Mouse (Mus musculus) ES-Bruce4 (cell line): ENCODE measurements at regions not wholly inside any gene's neighbourhood (a gene's known extent, or its start where the extent isn't known, plus 50 kb on each side); places are given as distances from the start of the nearest gene placed in this dataset.

Source experiments
- H3K27ac ChIP-seq: 2 replicates; pipeline ENCODE4 v1.5.1; 2012; ENCODE audit warnings: low read length, inconsistent platforms; ENCODE audit not compliant: insufficient read depth
- H3K27me3 ChIP-seq: 2 replicates; pipeline ENCODE4 v1.6.1; 2012; ENCODE audit warnings: mild to moderate bottlenecking, low read length, inconsistent platforms; ENCODE audit not compliant: control insufficient read depth, poor library complexity, insufficient read depth, severe bottlenecking
- H3K36me3 ChIP-seq: 2 replicates; pipeline ENCODE4 v1.6.1; 2012; ENCODE audit warnings: inconsistent platforms, mild to moderate bottlenecking, low read length, moderate library complexity; ENCODE audit not compliant: control insufficient read depth, poor library complexity, insufficient read depth, severe bottlenecking
- H3K4me1 ChIP-seq: one replicate; pipeline ENCODE4 v1.8.1; 2011; ENCODE audit warnings: low read length; ENCODE audit not compliant: control insufficient read depth, insufficient read depth
- H3K4me3 ChIP-seq: 2 replicates; pipeline ENCODE4 v1.5.1; 2011; ENCODE audit warnings: low read depth, mild to moderate bottlenecking, low read length
- H3K9ac ChIP-seq: 2 replicates; pipeline ENCODE4 v1.6.1; 2012; ENCODE audit warnings: low read depth, mild to moderate bottlenecking, inconsistent platforms; ENCODE audit not compliant: poor library complexity, severe bottlenecking
- H3K9me3 ChIP-seq: replicated peaks from 2 replicates; pipeline ENCODE4 v1.6.1; 2012; ENCODE audit warnings: mild to moderate bottlenecking, low read length, inconsistent platforms; ENCODE audit not compliant: control insufficient read depth, poor library complexity, insufficient read depth, severe bottlenecking
- CTCF ChIP-seq: IDR thresholded peaks from one replicate; pipeline ENCODE4 v1.8.1; 2011; ENCODE audit warnings: low read depth, low read length
- EP300 ChIP-seq: IDR thresholded peaks from 2 replicates; pipeline ENCODE4 v1.6.1; 2011; ENCODE audit warnings: low read depth, low read length; ENCODE audit not compliant: insufficient read depth
- POLR2A ChIP-seq: IDR thresholded peaks from one replicate; pipeline ENCODE4 v1.8.1; 2011; ENCODE audit warnings: low read length; ENCODE audit not compliant: insufficient read depth

DNA sequence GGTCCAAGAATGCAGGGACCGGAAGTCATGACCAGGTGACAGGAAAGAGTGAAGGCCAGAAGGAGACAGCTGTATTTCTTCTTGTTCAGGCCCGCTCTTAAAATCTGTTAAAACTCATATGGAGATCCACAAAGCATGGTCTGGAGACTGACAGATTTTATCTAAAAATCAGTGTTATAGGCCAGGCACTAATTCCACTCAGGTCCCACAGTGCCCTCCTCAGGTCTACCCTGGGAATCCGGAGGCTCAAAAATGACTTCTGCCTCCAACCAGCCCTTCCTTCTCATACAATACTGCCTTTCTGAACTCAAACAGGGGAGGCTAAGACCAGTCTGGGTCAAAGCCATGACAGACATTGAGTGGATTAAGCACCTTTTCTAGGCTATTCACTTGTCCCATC, 228.6 kb upstream of the Gm5148 start:
- peak; percentile 32 for TF ChIP-seq CTCF
- no peak for TF ChIP-seq EP300
- Histone ChIP-seq H3K9ac (no peak overlapping the region), H3K4me1 (no peaks in the 10 kb centered on the region), H3K27ac (no peak overlapping the region), H3K27me3 (no peaks in the 10 kb centered on the region), H3K36me3 (no peaks in the 10 kb centered on the region), H3K9me3 (peaks cover 8% of the 10 kb centered on the region), H3K4me3 (no peak overlapping the region)

DNA sequence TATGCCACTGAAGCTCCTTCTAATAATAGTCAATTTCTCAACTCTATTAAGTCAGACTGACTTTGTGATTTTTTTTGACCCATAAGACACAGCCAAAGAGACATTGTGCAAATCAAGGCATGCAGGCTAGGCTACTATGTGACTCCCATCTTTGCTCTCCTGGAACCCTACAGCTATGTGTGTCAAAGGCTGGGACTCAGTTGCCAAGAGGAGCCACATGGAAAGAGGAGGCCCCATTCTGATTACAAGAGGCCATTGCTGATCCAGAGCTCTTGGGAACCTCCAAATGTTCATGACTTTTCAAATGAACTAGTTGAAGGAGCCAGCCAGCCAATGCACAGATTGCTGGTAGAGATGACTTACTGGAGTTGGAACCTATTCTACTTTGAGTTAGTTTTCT, 228.0 kb upstream of the Gm5148 start:
- H3K27me3 ChIP-seq: no peaks in the 10 kb centered on the region
- H3K4me1 ChIP-seq: no peaks in the 10 kb centered on the region
- TF ChIP-seq EP300: no peak
- TF ChIP-seq CTCF: no peak
- TF ChIP-seq POLR2A: no peak
- no peak overlapping the region for H3K4me3 ChIP-seq
- peaks cover 8% of the 10 kb centered on the region for H3K9me3 ChIP-seq
- H3K36me3 ChIP-seq: no peaks in the 10 kb centered on the region
- H3K9ac ChIP-seq: no peak overlapping the region
- no peak overlapping the region for H3K27ac ChIP-seq

DNA sequence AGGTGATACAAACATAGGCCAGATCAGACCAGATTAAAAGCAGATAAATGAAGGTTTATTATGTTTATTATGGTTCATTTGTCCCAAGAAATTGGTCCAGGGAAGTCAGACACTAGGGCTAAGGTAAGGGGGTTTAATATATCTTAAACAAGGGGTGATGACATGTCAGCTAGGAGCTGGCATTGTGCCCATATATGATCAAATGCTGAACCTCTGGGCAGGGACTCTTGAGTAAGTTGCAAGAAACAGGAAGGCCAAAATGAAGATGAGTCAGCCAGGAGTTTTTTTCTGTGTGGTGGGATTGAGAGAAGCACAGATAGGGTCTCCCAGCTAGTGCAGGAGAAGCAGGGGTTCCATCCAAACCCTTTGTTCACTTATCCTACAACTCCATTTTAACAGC, 219.4 kb upstream of the Gm5148 start:
- Histone ChIP-seq H3K27me3 (no peaks in the 10 kb centered on the region), H3K9me3 (no peaks in the 10 kb centered on the region), H3K36me3 (no peaks in the 10 kb centered on the region), H3K27ac (no peak overlapping the region), H3K9ac (no peak overlapping the region), H3K4me1 (no peaks in the 10 kb centered on the region), H3K4me3 (no peak overlapping the region)
- TF ChIP-seq POLR2A (no peak), EP300 (no peak), CTCF (no peak)

DNA sequence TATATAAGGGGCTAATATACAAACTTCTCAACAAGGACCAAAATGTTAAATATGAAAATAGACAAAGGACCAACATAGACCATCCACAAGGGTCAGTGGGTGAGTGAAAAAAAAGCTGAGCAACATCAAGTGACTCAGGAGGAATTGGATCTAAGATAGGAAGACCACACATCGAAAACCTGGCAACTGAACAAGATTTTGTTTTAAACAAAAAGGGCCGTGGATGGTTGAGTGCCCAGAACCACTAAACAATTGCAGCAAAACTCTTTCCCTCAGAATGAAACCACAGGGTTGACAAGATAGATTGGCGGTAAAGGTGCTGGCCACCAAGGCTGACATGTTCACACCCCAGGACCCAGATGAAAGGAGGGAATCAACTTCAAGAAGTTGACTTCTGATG, 215.7 kb upstream of the Gm5148 start:
- no peaks in the 10 kb centered on the region for H3K9me3 ChIP-seq
- no peak for TF ChIP-seq POLR2A
- TF ChIP-seq EP300: no peak
- no peak for TF ChIP-seq CTCF

DNA sequence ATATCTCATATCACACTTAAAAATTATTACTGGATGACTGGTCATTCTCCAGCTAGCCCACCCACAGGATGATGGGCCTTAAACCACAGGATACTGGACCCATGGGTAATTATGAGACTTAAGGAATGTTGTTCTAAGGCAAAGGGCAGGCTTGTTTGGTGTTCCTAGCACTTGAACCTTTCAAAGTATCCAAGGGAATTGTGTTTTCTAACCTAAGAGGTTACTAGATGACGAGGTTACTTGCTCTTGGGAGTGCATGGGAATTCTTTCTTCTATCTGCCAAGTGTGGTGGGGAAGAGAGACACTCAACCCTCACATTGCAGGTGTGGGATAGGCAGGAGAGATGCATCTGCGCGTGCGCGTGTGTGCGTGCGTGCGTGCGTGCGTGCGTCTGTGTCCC, 214.6 kb upstream of the Gm5148 start:
- H3K4me1 ChIP-seq: no peaks in the 10 kb centered on the region
- H3K27ac ChIP-seq: no peak overlapping the region
- TF ChIP-seq POLR2A (no peak), EP300 (no peak), CTCF (no peak)
- no peak overlapping the region for H3K4me3 ChIP-seq
- no peak overlapping the region for H3K9ac ChIP-seq
- no peaks in the 10 kb centered on the region for H3K36me3 ChIP-seq
- H3K27me3 ChIP-seq: no peaks in the 10 kb centered on the region
- H3K9me3 ChIP-seq: no peaks in the 10 kb centered on the region

More for the DNA sequence above, 215.7 kb upstream of the Gm5148 start:
- no peaks in the 10 kb centered on the region for H3K36me3 ChIP-seq
- no peak overlapping the region for H3K9ac ChIP-seq
- H3K4me3 ChIP-seq: no peak overlapping the region
- no peaks in the 10 kb centered on the region for H3K4me1 ChIP-seq
- no peaks in the 10 kb centered on the region for H3K27me3 ChIP-seq
- no peak overlapping the region for H3K27ac ChIP-seq

DNA sequence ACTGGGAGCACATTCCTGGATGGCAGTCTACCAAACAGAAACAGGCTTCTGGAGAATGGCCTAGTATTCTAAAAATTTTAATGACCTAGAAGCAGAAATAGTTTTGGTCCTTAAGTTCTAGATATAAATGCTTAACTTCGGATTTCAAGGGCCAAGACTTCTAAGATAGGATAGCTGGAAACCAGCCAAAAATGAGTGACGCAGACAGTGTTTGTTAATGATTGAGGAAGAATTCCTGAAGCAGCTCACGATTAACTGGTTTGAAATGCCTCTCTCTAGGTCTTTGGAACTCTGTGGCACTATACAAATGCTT, 213.9 kb upstream of the Gm5148 start:
- H3K4me3 ChIP-seq: no peak overlapping the region
- H3K27me3 ChIP-seq: no peaks in the 10 kb centered on the region
- no peaks in the 10 kb centered on the region for H3K4me1 ChIP-seq
- TF ChIP-seq EP300: no peak
- TF ChIP-seq CTCF: no peak
- no peak for TF ChIP-seq POLR2A
- no peaks in the 10 kb centered on the region for H3K9me3 ChIP-seq
- no peak overlapping the region for H3K27ac ChIP-seq
- H3K36me3 ChIP-seq: no peaks in the 10 kb centered on the region
- H3K9ac ChIP-seq: no peak overlapping the region
